Mouse (Mus musculus) Muller cell, postnatal 12 days (primary cell): Measurements from ENCODE around the gene Ctrc.
A peak's percentile ranks its signal among the peaks of the same experiment; 100 is the strongest.
"Not testable (repeated sequence)": the region's sequence is repeated elsewhere in the genome, so short reads cannot be mapped to it uniquely, and the experiment has no call there.

Source experiments
- DNase-seq: peaks from one replicate; pipeline ENCODE4 v3.0.0-alpha.2; 2015; ENCODE audit errors: inconsistent ontology term

Gene Ctrc

GRCm38 (mm10) chr4:141787046-141787445, 59.1 kb downstream of the Ctrc start:
- DNase-seq, result peak; percentile 54

GRCm38 (mm10) chr4:141786141-141786540, 60.0 kb downstream of the Ctrc start:
- DNase-seq, result no peak

- DNase-seq, result no peak
These were observed 61.3 kb downstream of the Ctrc start for GRCm38 (mm10) chr4:141784835-141785234.

- no peak for DNase-seq
These were observed 64.8 kb downstream of the Ctrc start for GRCm38 (mm10) chr4:141781201-141781985.

GRCm38 (mm10) chr4:141779828-141780227, 66.3 kb downstream of the Ctrc start:
- DNase-seq, result no peak

- DNase-seq, result not testable (repeated sequence)
These were observed 73.1 kb downstream of the Ctrc start for GRCm38 (mm10) chr4:141773019-141773418.

GRCm38 (mm10) chr4:141771823-141772222, 74.3 kb downstream of the Ctrc start:
- no peak for DNase-seq

- DNase-seq, result no peak
These were observed 76.5 kb downstream of the Ctrc start for GRCm38 (mm10) chr4:141769501-141770160.

GRCm38 (mm10) chr4:141767353-141768036, 78.7 kb downstream of the Ctrc start:
- peak; percentile 85 for DNase-seq

- no peak for DNase-seq
These were observed 79.3 kb downstream of the Ctrc start for GRCm38 (mm10) chr4:141766668-141767352.

- DNase-seq, result no peak
These were observed 79.9 kb downstream of the Ctrc start for GRCm38 (mm10) chr4:141766316-141766667.

GRCm38 (mm10) chr4:141765008-141765407, 81.2 kb downstream of the Ctrc start:
- no peak for DNase-seq
